Mouse (Mus musculus): ENCODE results near the gene Cldn7. TPM values are rescaled to one million over a fixed set of nuclear protein-coding genes. Genes with fewer than 3 reads are reported as not detected.
"Not testable (repeated sequence)": the region's sequence is repeated elsewhere in the genome, so short reads cannot be mapped to it uniquely, and the experiment has no call there.

Cldn7 gene
- polyA plus RNA-seq, 1 experiment from 2014 or later = 238 TPM

- no peak for TF ChIP-seq CTCF (IDR thresholded peaks at IDR 0.05; ENCODE audit: low read depth)
- ATAC-seq (replicated peaks; ENCODE audit: low FRiP score, low read depth) = no peak
- Histone ChIP-seq H3K9me3 (replicated peaks; ENCODE audit: low read length) (no peaks in the 10 kb centered on the region), H3K27ac (no peak overlapping the region), H3K9ac (ENCODE audit: low read depth, low read length) (no peak overlapping the region), H3K27me3 (ENCODE audit: insufficient read depth, low read length) (no peaks in the 10 kb centered on the region), H3K4me3 (replicated peaks; ENCODE audit: low read depth, low read length) (no peak overlapping the region), H3K36me3 (ENCODE audit: insufficient read depth, low read length) (peaks cover 23% of the 10 kb centered on the region), H3K4me2 (ENCODE audit: low read length) (peak overlapping the region; percentile 91), H3K4me1 (replicated peaks; ENCODE audit: insufficient read depth, low read length) (peaks cover 25% of the 10 kb centered on the region)
- no peak for DNase-seq (ENCODE audit: low spot score)
- 63% methylated on average over 6 of the region's 6 CpGs for WGBS
Observed at GRCm38 (mm10) chr11:70015677-70016076, 51.1 kb downstream of the Cldn7 start.

GRCm38 (mm10) chr11:70016177-70016576 lies 51.6 kb downstream of the Cldn7 start:
- not testable (repeated sequence) for DNase-seq (ENCODE audit: low spot score); H3K27me3 ChIP-seq (ENCODE audit: insufficient read depth, low read length); ATAC-seq (replicated peaks; ENCODE audit: low FRiP score, low read depth); H3K4me3 ChIP-seq (replicated peaks; ENCODE audit: low read depth, low read length); H3K9me3 ChIP-seq (replicated peaks; ENCODE audit: low read length); H3K27ac ChIP-seq; H3K4me2 ChIP-seq (ENCODE audit: low read length); H3K9ac ChIP-seq (ENCODE audit: low read depth, low read length)
- Histone ChIP-seq H3K36me3 (ENCODE audit: insufficient read depth, low read length) (peaks cover 19% of the 10 kb centered on the region), H3K4me1 (replicated peaks; ENCODE audit: insufficient read depth, low read length) (peaks cover 25% of the 10 kb centered on the region)
- WGBS = 85% methylated on average over 2 of the region's 2 CpGs

GRCm38 (mm10) chr11:70016669-70017068 lies 52.1 kb downstream of the Cldn7 start, which contains the start of gene Dlg4:
Dlg4 (plus strand) TSS chr11:70016942.
- Histone ChIP-seq H3K4me2 (ENCODE audit: low read length) (peak within 1 kb of the TSS; percentile 92), H3K4me3 (replicated peaks; ENCODE audit: low read depth, low read length) (no peak within 1 kb of the TSS), H3K9me3 (replicated peaks; ENCODE audit: low read length) (no peaks in the 10 kb centered on the region), H3K27me3 (ENCODE audit: insufficient read depth, low read length) (no peaks in the 10 kb centered on the region), H3K9ac (ENCODE audit: low read depth, low read length) (peak within 1 kb of the TSS; percentile 80), H3K27ac (0 out of 2 replicates have a peak within 1 kb of the TSS, but pooled peaks have one; percentile 6), H3K4me1 (replicated peaks; ENCODE audit: insufficient read depth, low read length) (peaks cover 25% of the 10 kb centered on the region), H3K36me3 (ENCODE audit: insufficient read depth, low read length) (peaks cover 14% of the 10 kb centered on the region)
- ATAC-seq (replicated peaks; ENCODE audit: low FRiP score, low read depth) (no peak), DNase-seq (ENCODE audit: low spot score) (no peak)
- WGBS = 69% methylated on average over 3 of the region's 3 CpGs
- TF ChIP-seq CTCF (IDR thresholded peaks at IDR 0.05; ENCODE audit: low read depth) = no peak

GRCm38 (mm10) chr11:70017199-70017767 lies 52.7 kb downstream of the Cldn7 start:
- Histone ChIP-seq H3K27ac (0 out of 2 replicates have a peak overlapping the region, but pooled peaks have one; percentile 6), H3K27me3 (ENCODE audit: insufficient read depth, low read length) (no peaks in the 10 kb centered on the region), H3K4me2 (ENCODE audit: low read length) (peak overlapping the region; percentile 92), H3K9me3 (replicated peaks; ENCODE audit: low read length) (no peaks in the 10 kb centered on the region), H3K4me3 (replicated peaks; ENCODE audit: low read depth, low read length) (no peak overlapping the region), H3K36me3 (ENCODE audit: insufficient read depth, low read length) (peaks cover 8% of the 10 kb centered on the region; the same call in 1 of the 2 replicates), H3K9ac (ENCODE audit: low read depth, low read length) (no peak overlapping the region), H3K4me1 (replicated peaks; ENCODE audit: insufficient read depth, low read length) (peaks cover 25% of the 10 kb centered on the region)
- 41% methylated on average over 7 of the region's 7 CpGs for WGBS
- no peak for TF ChIP-seq CTCF (IDR thresholded peaks at IDR 0.05; ENCODE audit: low read depth)
- DNase-seq (ENCODE audit: low spot score) (no peak), ATAC-seq (replicated peaks; ENCODE audit: low FRiP score, low read depth) (no peak)

MicroRNAs encoded within 50 kb of the gene (microRNA counts, 519-probe panel; counts per million panel counts)
- 330 counts per million, percentile 68 among the panel's probes with 10 or more counts for microRNA mmu-miR-324-3p
- 4,386 counts per million, percentile 77 among the panel's probes with 10 or more counts for microRNA mmu-miR-324-5p

Small RNAs within 50 kb of the gene (microRNA-seq; reads per million reads assigned to microRNA genes)
- gene Gm44349 (not detected), gene Mir324 (2,007 reads per million, percentile 84 among the genes with 10 or more reads in this experiment)

Other genes starting within 250 kb of the Cldn7 start
- 19.0 and 21.0 TPM in 2 replicates for gene Polr2a, start 206.1 kb upstream of the Cldn7 start, polyA plus RNA-seq (2015; fragmentation: Nextera tagmentation; extraction: Ambion mirVana)
- gene Slc35g3, start 202.8 kb upstream of the Cldn7 start, polyA plus RNA-seq (2015; fragmentation: Nextera tagmentation; extraction: Ambion mirVana) = 0.17 TPM in 1 of 2 replicates, not detected in the other
- gene Zbtb4, start 198.9 kb upstream of the Cldn7 start, polyA plus RNA-seq (2015; fragmentation: Nextera tagmentation; extraction: Ambion mirVana) = 2.7 and 3.3 TPM in 2 replicates
- gene Chrnb1, start 168.8 kb upstream of the Cldn7 start, polyA plus RNA-seq (2015; fragmentation: Nextera tagmentation; extraction: Ambion mirVana) = 12.0 and 12.1 TPM in 2 replicates
- 0.63 and 0.98 TPM in 2 replicates for gene Fgf11, start 162.9 kb upstream of the Cldn7 start, polyA plus RNA-seq (2015; fragmentation: Nextera tagmentation; extraction: Ambion mirVana)
- 22.9 and 23.0 TPM in 2 replicates for gene Tmem102, start 159.2 kb upstream of the Cldn7 start, polyA plus RNA-seq (2015; fragmentation: Nextera tagmentation; extraction: Ambion mirVana)
- not detected in 2 replicates for gene Gm39566, start 149.5 kb upstream of the Cldn7 start, polyA plus RNA-seq (2015; fragmentation: Nextera tagmentation; extraction: Ambion mirVana)
- gene Spem2, start 146.3 kb upstream of the Cldn7 start, polyA plus RNA-seq (2015; fragmentation: Nextera tagmentation; extraction: Ambion mirVana) = not detected in 2 replicates
- gene Spem1, start 142.6 kb upstream of the Cldn7 start, polyA plus RNA-seq (2015; fragmentation: Nextera tagmentation; extraction: Ambion mirVana) = not detected in 2 replicates
- 4.1 and 4.7 TPM in 2 replicates for gene Nlgn2, start 127.0 kb upstream of the Cldn7 start, polyA plus RNA-seq (2015; fragmentation: Nextera tagmentation; extraction: Ambion mirVana)
- 485 and 528 TPM in 2 replicates for gene Tmem256, start 126.3 kb upstream of the Cldn7 start, polyA plus RNA-seq (2015; fragmentation: Nextera tagmentation; extraction: Ambion mirVana)
- gene Plscr3, start 118.4 kb upstream of the Cldn7 start, polyA plus RNA-seq (2015; fragmentation: Nextera tagmentation; extraction: Ambion mirVana) = 96.4 and 102 TPM in 2 replicates
- 6.3 and 7.0 TPM in 2 replicates for gene Tnk1, start 106.0 kb upstream of the Cldn7 start, polyA plus RNA-seq (2015; fragmentation: Nextera tagmentation; extraction: Ambion mirVana)
- not detected in 2 replicates for gene Tmem95, start 86.8 kb upstream of the Cldn7 start, polyA plus RNA-seq (2015; fragmentation: Nextera tagmentation; extraction: Ambion mirVana)
- 7.7 and 7.8 TPM in 2 replicates for gene Kctd11, start 83.4 kb upstream of the Cldn7 start, polyA plus RNA-seq (2015; fragmentation: Nextera tagmentation; extraction: Ambion mirVana)
- 0.33 and 0.48 TPM in 2 replicates for gene Acap1, start 69.2 kb upstream of the Cldn7 start, polyA plus RNA-seq (2015; fragmentation: Nextera tagmentation; extraction: Ambion mirVana)
- 12.5 and 13.0 TPM in 2 replicates for gene 2810408A11Rik, start 63.8 kb upstream of the Cldn7 start, polyA plus RNA-seq (2015; fragmentation: Nextera tagmentation; extraction: Ambion mirVana)
- 9.7 and 12.7 TPM in 2 replicates for gene Neurl4, start 63.7 kb upstream of the Cldn7 start, polyA plus RNA-seq (2015; fragmentation: Nextera tagmentation; extraction: Ambion mirVana)
- 63.0 and 65.0 TPM in 2 replicates for gene Gps2, start 50.9 kb upstream of the Cldn7 start, polyA plus RNA-seq (2015; fragmentation: Nextera tagmentation; extraction: Ambion mirVana)
- gene Eif5a, start 42.8 kb upstream of the Cldn7 start, polyA plus RNA-seq (2015; fragmentation: Nextera tagmentation; extraction: Ambion mirVana) = 1,371 and 1,476 TPM in 2 replicates
- 6.8 and 7.5 TPM in 2 replicates for gene Ybx2, start 29.0 kb upstream of the Cldn7 start, polyA plus RNA-seq (2015; fragmentation: Nextera tagmentation; extraction: Ambion mirVana)
- 21.4 and 23.1 TPM in 2 replicates for gene Slc2a4, start 16.6 kb upstream of the Cldn7 start, polyA plus RNA-seq (2015; fragmentation: Nextera tagmentation; extraction: Ambion mirVana)
- 28.3 and 29.1 TPM in 2 replicates for gene Ctdnep1, start 16.4 kb downstream of the Cldn7 start, polyA plus RNA-seq (2015; fragmentation: Nextera tagmentation; extraction: Ambion mirVana)
- 97.3 and 97.9 TPM in 2 replicates for gene Elp5, start 17.7 kb downstream of the Cldn7 start, polyA plus RNA-seq (2015; fragmentation: Nextera tagmentation; extraction: Ambion mirVana)
- gene Gabarap, start 26.4 kb downstream of the Cldn7 start, polyA plus RNA-seq (2015; fragmentation: Nextera tagmentation; extraction: Ambion mirVana) = 626 TPM in 2 replicates
- gene Phf23, start 31.0 kb downstream of the Cldn7 start, polyA plus RNA-seq (2015; fragmentation: Nextera tagmentation; extraction: Ambion mirVana) = 61.9 and 62.6 TPM in 2 replicates
- gene Dvl2, start 35.8 kb downstream of the Cldn7 start, polyA plus RNA-seq (2015; fragmentation: Nextera tagmentation; extraction: Ambion mirVana) = 25.8 and 27.1 TPM in 2 replicates
- gene Acadvl, start 50.6 kb downstream of the Cldn7 start, polyA plus RNA-seq (2015; fragmentation: Nextera tagmentation; extraction: Ambion mirVana) = 178 and 197 TPM in 2 replicates
- 4.3 and 6.5 TPM in 2 replicates for gene Dlg4, start 52.2 kb downstream of the Cldn7 start, polyA plus RNA-seq (2015; fragmentation: Nextera tagmentation; extraction: Ambion mirVana)
- 2.5 and 2.9 TPM in 2 replicates for gene Asgr1, start 89.3 kb downstream of the Cldn7 start, polyA plus RNA-seq (2015; fragmentation: Nextera tagmentation; extraction: Ambion mirVana)
- 0.14 TPM in 1 of 2 replicates, not detected in the other for gene Asgr2, start 127.9 kb downstream of the Cldn7 start, polyA plus RNA-seq (2015; fragmentation: Nextera tagmentation; extraction: Ambion mirVana)
- gene Mgl2, start 165.6 kb downstream of the Cldn7 start, polyA plus RNA-seq (2015; fragmentation: Nextera tagmentation; extraction: Ambion mirVana) = 0.37 and 0.47 TPM in 2 replicates
- gene Clec10a, start 191.4 kb downstream of the Cldn7 start, polyA plus RNA-seq (2015; fragmentation: Nextera tagmentation; extraction: Ambion mirVana) = 0.99 and 1.4 TPM in 2 replicates
- 11.2 and 12.6 TPM in 2 replicates for gene Slc16a11, start 248.0 kb downstream of the Cldn7 start, polyA plus RNA-seq (2015; fragmentation: Nextera tagmentation; extraction: Ambion mirVana)

Measured in kidney, postnatal 0 days (tissue).